Mouse (Mus musculus) ovary, postnatal 36 days (tissue): ENCODE results near the gene Aicda.

ENCODE experiments used
- DNase-seq: peaks from one replicate; pipeline ENCODE4 v3.0.0; 2022; ENCODE audit warnings: low spot score, mixed read lengths

Aicda gene

GRCm38 (mm10) chr6:122601031-122601430, 47.4 kb downstream of the Aicda start:
- DNase-seq: no peak

- DNase-seq: no peak
Observed at GRCm38 (mm10) chr6:122601615-122602014, 48.0 kb downstream of the Aicda start.

DNA sequence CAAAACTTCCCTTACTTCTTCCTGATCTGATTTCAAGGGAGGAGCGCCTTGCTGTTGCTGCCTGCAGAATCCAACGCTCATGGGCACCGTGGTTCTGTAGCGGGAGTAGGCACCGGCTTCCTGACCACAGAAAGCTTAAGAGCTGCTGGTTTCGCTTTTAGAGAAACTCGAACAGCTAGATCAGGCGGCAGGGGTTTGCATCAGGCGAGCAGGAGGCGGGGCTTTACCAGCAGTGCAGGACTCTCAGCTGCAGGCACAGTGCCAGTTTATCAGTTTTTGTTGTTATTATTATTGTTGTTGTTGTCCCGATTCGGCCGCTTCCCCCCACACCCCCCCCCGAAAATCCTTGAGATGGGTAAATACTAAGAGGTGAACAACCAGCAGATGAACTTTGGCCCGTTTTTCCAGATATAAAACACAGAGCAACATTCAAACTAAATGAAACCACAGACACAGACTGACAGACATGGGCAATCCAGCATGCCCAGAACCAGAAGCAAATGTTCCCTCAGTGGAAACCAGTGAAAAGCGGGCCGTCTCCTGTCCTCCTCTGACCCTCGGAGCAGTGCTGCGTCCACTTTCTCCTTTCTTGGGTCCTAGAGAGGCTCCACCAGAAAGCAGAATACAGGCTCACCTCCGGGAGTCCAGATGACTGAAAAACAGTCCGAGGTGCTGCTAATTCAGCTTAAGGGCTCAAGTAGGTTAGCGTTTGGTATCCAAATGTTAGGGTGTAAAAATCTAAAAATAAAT, 48.8 kb downstream of the Aicda start, which contains the start of gene Apobec1:
TSS of gene Apobec1 (minus strand) at position 203 of the 750 bp plus-strand sequence.
- DNase-seq: peak; percentile 73

DNA sequence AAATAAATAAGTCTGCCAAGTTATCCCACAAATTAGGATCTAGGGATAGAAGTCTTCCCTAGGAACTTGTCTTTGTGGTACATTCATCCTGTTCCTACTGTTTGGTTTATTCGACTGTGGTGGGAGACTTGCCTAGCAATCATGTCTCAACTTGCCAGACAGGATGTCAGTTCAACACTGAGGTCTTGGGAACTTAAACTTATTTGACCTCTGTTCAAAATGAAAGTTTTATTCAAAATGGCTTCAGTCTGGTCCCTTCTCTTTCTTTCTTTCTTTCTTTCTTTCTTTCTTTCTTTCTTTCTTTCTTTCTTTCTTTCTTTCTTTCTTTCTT, 49.4 kb downstream of the Aicda start:
- DNase-seq: no peak

- DNase-seq: no peak
Observed at GRCm38 (mm10) chr6:122604260-122604659, 50.7 kb downstream of the Aicda start.

- DNase-seq: no peak
Observed at GRCm38 (mm10) chr6:122605483-122605882, 51.9 kb downstream of the Aicda start.

DNA sequence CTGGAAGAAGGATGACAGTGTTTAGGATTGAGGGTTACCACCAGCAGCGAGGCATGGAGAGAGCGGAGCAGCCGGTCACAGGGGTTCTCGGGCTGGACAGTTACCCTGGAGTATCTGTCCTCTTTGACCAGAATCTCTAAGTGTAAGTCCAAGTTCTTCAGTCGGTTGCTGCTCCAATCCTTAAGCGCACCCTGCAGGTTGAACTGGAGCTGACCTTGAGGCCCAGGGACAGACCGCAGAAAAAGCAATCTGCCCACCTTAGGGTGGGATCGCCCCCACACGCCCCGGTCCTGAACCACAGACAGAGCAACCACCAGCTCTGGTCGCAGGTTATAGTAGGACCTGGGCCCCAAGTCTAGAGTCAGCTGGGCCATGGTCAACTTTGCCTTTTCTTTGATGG, 53.1 kb downstream of the Aicda start:
- DNase-seq: no peak

- no peak for DNase-seq
Observed at GRCm38 (mm10) chr6:122607700-122608099, 54.1 kb downstream of the Aicda start.

- no peak for DNase-seq
Observed at GRCm38 (mm10) chr6:122608434-122609376, 55.1 kb downstream of the Aicda start.

GRCm38 (mm10) chr6:122609377-122609728, 55.8 kb downstream of the Aicda start:
- DNase-seq: no peak

- DNase-seq: no peak
Observed at GRCm38 (mm10) chr6:122609771-122610170, 56.2 kb downstream of the Aicda start, which contains the start of gene Gdf3. TSS of gene Gdf3 (minus strand) at chr6:122610087.

DNA sequence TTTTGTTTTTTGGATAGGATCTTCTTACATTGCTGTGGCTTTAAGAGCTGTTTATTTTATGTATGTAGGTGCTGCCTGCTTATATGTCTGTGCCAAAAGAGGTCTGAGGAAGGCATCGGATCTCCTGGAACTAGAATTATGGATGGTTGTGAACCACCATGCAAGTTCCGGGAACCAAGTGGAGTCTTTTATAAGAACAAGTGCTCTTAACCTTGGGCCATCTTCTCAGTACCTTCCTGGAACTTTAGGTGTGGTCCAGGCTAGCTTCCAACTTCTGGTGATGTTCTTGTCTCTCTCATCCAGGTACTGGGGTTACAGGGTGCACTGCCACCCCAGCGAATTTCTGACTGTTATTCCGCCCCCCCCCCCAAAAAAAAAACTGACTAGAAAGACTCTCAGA, 58.8 kb downstream of the Aicda start:
- no peak for DNase-seq
